Mouse (Mus musculus) embryonic facial prominence, embryonic 10.5 days (tissue): ENCODE results near the gene Hspb7. TPM values are rescaled to one million over a fixed set of nuclear protein-coding genes. Genes with fewer than 3 reads are reported as not detected.
A peak's percentile ranks its signal among the peaks of the same experiment; 100 is the strongest.

Experiments used
- DNase-seq: peaks from one replicate; pipeline ENCODE4 v3.0.0-alpha.2; 2017; ENCODE audit warnings: low spot score
- H3K27ac ChIP-seq: fragments of 300-500 bp; sonication (generic); replicated peaks from 2 replicates; pipeline ENCODE4 v1.5.1; 2016; ENCODE audit warnings: mild to moderate bottlenecking
- H3K27me3 ChIP-seq: fragments of 300-500 bp; sonication (generic); replicated peaks from 2 replicates; pipeline ENCODE4 v1.6.1; 2016; ENCODE audit warnings: low read depth, mild to moderate bottlenecking; ENCODE audit not compliant: poor library complexity, severe bottlenecking
- H3K36me3 ChIP-seq: fragments of 300-500 bp; sonication (generic); replicated peaks from 2 replicates; pipeline ENCODE4 v1.6.1; 2016; ENCODE audit warnings: mild to moderate bottlenecking, moderate library complexity
- H3K4me1 ChIP-seq: fragments of 300-500 bp; sonication (generic); 2 replicates; pipeline ENCODE4 v1.6.1; 2016
- H3K4me3 ChIP-seq: fragments of 300-500 bp; sonication (generic); 2 replicates; pipeline ENCODE4 v1.5.1; 2016; ENCODE audit warnings: mild to moderate bottlenecking, moderate library complexity
- H3K9me3 ChIP-seq: fragments of 300-500 bp; sonication (generic); 2 replicates; pipeline ENCODE4 v1.6.1; 2016; ENCODE audit warnings: mild to moderate bottlenecking
- WGBS: fragments of 180-500 bp; shearing (Covaris S2); methylation state at CpG from one replicate; pipeline ENCODE4 v1.1.7; 2016; 5-methylcytosine and 5-hydroxymethylcytosine counted together
- polyA plus RNA-seq: library from polyadenylated mRNA; unstranded; fragments of >200 nt; fragmentation: Nextera tagmentation; extraction: Ambion mirVana; gene quantifications from 2 replicates; pipeline ENCODE4 v1.2.1, GENCODE M21; 2016

Hspb7 gene
- polyA plus RNA-seq, 1 experiment from 2014 or later: not detected

DNA sequence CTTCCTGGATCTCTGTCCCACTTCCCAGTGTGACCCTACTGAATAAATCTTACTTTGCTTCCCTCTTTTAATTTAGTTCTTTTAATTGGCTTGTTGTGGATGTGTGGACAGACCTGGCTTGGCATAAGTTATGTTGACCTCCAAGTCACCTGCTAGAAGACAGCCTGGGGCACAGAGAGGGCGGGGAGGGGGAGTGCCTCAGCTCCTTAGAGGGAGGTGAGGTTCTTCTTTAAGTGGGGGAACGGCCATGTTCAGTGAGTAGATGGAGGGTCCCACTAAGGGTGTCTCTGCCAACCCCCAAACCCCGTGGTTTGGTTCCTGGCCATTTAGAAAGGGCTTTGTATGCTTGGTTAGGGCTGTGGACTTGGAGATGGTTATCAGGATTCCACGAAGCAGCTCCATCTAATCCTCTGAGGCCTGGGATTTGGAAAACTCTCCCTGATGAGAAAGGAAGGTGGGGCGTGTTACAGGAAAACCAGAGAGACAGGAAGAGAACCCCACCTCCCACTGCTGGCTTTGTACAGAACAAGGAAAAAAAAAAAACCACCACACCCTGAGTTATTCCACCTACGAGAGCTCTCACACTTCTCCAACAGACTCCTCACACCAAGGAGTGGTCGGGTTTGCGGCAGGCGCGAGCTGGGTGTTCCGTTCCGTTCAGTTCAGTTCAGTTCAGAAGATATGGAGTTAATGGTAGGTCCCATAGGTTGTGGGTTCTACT is 18.7 kb downstream of the Hspb7 start:
- Histone ChIP-seq H3K4me1 (peaks cover 12% of the 10 kb centered on the region), H3K36me3 (no peaks in the 10 kb centered on the region), H3K27me3 (no peaks in the 10 kb centered on the region), H3K9me3 (no peaks in the 10 kb centered on the region), H3K27ac (no peak overlapping the region), H3K4me3 (no peak overlapping the region)
- 87% methylated on average over 12 of the region's 12 CpGs for WGBS
- no peak for DNase-seq

DNA sequence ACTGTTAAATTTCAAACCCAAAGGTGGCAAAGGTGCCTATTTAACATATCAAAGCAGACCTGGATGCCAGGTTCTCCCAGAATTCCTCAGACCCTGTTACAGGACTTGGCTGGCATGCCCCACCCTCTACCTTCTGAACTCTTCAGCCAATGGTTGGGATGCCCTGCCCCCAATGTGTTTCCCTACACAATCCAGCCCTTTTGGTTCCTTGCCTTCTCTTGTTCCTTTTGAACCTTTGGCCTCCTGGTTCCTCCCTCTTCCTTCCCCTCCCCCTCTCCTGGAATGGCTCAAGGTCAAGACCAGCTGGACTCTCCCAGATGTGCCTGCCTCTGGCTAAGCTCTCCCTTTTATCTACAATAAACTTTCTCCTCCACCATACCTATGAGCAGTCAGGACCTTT is 20.3 kb downstream of the Hspb7 start:
- no peak for DNase-seq
- H3K36me3 ChIP-seq: no peaks in the 10 kb centered on the region
- no peaks in the 10 kb centered on the region for H3K9me3 ChIP-seq
- no peaks in the 10 kb centered on the region for H3K27me3 ChIP-seq
- H3K4me1 ChIP-seq: peaks cover 20% of the 10 kb centered on the region
- no peak overlapping the region for H3K27ac ChIP-seq
- no peak overlapping the region for H3K4me3 ChIP-seq

DNA sequence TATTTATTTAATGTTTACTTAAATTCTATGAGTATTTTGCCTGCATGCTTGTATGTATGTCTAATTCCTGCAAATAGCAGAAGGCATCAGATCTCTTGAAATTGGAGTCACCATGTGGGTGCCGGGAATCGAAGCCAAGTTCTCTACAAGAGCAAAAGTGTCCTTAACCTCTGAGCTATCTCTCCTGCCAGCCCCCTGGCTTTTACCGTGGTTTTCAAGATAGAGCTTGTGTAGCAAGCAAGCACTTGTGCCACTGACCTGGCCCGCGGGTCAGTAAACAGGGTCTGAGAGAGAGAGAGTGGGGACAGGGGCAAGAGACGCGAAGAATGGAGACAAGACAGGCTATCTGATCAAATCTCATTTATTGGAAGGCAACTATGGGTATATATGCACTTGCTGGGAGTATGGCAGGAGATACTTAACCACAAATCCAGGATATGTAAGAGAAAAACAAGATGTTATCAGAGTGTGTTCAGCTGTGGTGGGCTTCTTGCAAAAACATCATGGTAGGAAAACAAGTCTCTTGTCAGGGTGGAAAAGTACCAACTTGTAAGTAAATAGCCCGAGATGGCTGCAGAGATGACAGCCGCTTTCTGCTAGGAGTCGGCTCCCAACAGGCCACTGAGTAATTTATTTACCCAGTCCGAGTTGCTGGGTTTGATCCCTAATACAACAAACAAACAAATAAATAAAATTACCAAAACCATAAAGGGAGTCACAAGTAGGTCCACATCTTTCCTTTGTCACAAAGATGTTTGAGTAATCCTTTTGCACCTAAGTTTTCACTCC is 23.3 kb downstream of the Hspb7 start:
- no peaks in the 10 kb centered on the region for H3K9me3 ChIP-seq
- H3K27ac ChIP-seq: peak overlapping the region; percentile 99

DNA sequence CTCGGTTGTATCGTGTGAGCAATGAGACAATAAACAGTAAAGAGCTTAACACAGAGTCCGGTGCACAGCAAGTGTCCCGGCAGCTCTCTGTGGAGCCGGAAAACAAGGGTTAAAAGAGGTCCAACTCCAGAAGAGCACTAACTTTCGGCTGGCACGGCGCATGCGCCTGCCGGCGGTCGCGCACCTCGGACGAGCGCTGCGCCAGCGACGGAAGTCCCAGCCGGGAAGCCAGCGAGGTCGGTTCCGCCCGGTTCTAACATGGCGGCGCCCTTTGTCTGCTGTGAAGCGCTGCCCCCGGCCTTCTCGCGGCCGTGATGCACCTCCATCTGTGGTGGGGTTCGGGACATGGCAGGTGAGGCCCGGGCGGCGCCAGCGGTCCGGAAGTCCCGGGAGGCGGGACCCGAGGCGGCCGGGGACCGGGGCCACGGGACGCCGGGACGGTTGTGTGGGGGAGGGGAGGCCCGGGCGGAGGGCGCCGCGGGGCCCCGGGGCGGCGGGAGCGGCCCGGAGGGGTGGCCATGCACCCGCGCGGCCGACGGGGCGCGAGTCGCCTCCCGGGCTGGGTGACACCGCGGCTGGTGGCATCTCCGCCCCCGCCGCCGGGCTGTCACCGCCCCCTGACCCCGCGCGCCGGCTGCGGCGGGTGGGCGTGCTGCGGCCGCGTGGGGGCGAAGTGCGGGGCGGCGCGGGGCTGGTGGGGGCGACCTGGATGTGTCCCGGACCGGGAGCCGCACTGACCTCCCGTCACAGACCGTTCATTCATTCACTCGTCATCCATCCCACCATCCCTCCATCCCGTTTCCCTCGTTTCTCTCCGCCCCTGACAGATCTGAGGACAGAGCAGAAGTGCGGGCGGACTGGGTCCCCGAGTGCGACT is 24.1 kb downstream of the Hspb7 start, which contains the start of gene Zbtb17:
Zbtb17 (plus strand) TSS at position 204 of the 877 bp plus-strand sequence.
- H3K36me3 ChIP-seq: peaks cover 36% of the 10 kb centered on the region
- H3K4me1 ChIP-seq: peaks cover 25% of the 10 kb centered on the region
- H3K27ac ChIP-seq: peak within 1 kb of the TSS; percentile 99
- H3K9me3 ChIP-seq: no peaks in the 10 kb centered on the region
- DNase-seq: peak; percentile 94
- no peaks in the 10 kb centered on the region for H3K27me3 ChIP-seq
- H3K4me3 ChIP-seq: peak within 1 kb of the TSS; percentile 95
- 1% methylated on average over 101 of the region's 102 CpGs for WGBS

More for the DNA sequence above, 23.3 kb downstream of the Hspb7 start:
- Histone ChIP-seq H3K36me3 (peaks cover 27% of the 10 kb centered on the region), H3K4me3 (peak overlapping the region; percentile 95), H3K4me1 (peaks cover 25% of the 10 kb centered on the region), H3K27me3 (no peaks in the 10 kb centered on the region)
- WGBS: 50% methylated on average over 11 of the region's 11 CpGs
- DNase-seq: no peak

DNA sequence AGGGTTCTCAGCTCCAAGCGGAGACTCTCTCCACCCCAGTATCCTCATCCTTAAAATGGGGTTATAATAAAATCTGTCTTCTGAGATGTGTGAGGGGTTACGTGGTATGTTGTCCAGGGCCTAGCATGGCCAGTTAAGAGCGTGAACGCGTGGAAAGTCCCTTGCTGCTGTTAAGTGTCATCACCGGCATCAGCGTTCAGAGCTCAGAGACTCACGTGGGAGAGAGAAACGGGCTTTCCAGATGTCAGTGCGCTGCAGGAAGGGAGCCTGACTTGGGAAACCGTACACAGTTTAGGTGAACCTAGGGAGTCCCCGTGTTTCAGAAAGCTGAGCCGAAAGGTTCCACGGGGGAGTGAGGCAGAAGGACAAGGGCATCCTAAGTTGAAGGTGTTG is 24.7 kb downstream of the Hspb7 start:
- Histone ChIP-seq H3K36me3 (peaks cover 42% of the 10 kb centered on the region), H3K9me3 (no peaks in the 10 kb centered on the region), H3K4me3 (peak overlapping the region; percentile 95), H3K27ac (peak overlapping the region; percentile 99), H3K4me1 (peaks cover 25% of the 10 kb centered on the region), H3K27me3 (no peaks in the 10 kb centered on the region)
- WGBS: 18% methylated on average over 14 of the region's 14 CpGs
- no peak for DNase-seq

DNA sequence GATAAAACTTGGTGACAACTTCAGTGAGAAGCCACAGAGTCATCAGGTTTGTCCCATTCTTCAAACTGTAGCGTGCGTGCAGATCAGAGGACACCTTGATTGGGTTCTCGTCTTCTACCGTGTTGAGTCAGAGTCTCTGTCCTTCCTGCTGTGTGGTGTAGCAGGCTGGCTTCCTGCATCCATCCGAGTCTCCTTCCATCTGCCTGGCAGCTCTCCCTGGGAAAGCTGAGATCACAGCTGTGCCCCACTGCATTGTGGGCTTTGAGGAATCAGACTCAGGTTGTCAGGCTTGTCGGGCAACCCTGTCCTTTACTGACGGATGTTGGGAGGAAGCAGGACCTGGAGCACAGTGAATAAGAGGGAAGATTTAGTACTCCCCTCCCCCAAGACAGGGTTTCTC is 25.6 kb downstream of the Hspb7 start:
- no peaks in the 10 kb centered on the region for H3K27me3 ChIP-seq
- 77% methylated on average over 7 of the region's 7 CpGs for WGBS
- peak overlapping the region; percentile 95; the same call in 1 of the 2 replicates for H3K4me3 ChIP-seq
- no peaks in the 10 kb centered on the region for H3K9me3 ChIP-seq
- peaks cover 21% of the 10 kb centered on the region for H3K4me1 ChIP-seq
- peaks cover 51% of the 10 kb centered on the region for H3K36me3 ChIP-seq
- DNase-seq: no peak
- H3K27ac ChIP-seq: no peak overlapping the region

DNA sequence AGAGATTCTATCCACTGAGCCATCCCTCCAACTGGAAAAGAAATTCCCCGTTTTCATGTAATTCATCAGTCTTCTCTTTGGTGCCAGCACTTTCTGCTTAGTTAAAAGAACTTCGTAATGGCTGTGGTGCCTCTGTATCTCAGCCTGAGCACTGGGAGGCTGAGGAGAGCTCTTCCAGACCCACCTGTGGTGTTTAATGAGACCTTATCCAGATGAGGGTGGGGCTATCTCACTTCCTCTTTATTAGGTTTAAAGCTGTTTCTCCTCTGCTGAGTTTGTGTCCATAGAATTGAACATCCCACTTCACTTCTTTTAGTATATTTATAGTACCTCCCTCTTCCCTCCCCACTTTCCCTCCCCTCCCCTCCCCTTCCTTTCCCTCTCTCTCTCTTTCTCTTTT is 30.7 kb downstream of the Hspb7 start:
- no peak overlapping the region for H3K27ac ChIP-seq
- no peak overlapping the region for H3K4me3 ChIP-seq
- H3K9me3 ChIP-seq: no peaks in the 10 kb centered on the region
- peaks cover 95% of the 10 kb centered on the region for H3K36me3 ChIP-seq
- H3K27me3 ChIP-seq: no peaks in the 10 kb centered on the region
- WGBS: 88% methylated on average over 2 of the region's 2 CpGs
- DNase-seq: no peak
- H3K4me1 ChIP-seq: peaks cover 16% of the 10 kb centered on the region

DNA sequence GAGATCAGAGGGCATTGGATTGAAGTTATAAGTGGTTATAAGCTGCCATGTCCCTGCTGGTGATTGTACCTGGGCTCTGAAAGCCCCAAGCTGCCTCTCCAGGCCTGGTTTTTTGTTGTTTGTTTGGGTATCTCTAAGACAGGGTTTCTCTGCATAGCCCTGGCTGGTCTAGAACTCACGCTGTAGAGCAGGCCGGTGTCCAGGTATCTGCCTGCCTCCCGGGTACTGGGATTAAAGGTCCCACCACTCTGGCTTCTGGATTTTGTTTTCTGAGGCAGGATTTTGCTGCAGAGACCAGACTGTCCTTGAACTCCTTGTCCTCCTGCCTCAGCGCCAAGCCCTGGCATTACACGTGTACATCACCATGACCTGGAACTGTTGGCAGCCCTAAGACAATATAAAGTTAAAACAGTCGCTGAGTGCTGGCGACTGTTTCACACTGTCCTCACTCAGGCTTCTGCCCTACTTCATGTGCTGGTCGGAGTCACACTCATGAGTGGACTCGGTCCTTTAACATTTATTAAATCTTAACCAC is 31.4 kb downstream of the Hspb7 start:
- 94% methylated on average over 9 of the region's 9 CpGs for WGBS
- Histone ChIP-seq H3K4me3 (no peak overlapping the region), H3K36me3 (peaks cover 94% of the 10 kb centered on the region), H3K4me1 (peaks cover 14% of the 10 kb centered on the region), H3K27ac (no peak overlapping the region), H3K9me3 (no peaks in the 10 kb centered on the region), H3K27me3 (no peaks in the 10 kb centered on the region)
- no peak for DNase-seq

DNA sequence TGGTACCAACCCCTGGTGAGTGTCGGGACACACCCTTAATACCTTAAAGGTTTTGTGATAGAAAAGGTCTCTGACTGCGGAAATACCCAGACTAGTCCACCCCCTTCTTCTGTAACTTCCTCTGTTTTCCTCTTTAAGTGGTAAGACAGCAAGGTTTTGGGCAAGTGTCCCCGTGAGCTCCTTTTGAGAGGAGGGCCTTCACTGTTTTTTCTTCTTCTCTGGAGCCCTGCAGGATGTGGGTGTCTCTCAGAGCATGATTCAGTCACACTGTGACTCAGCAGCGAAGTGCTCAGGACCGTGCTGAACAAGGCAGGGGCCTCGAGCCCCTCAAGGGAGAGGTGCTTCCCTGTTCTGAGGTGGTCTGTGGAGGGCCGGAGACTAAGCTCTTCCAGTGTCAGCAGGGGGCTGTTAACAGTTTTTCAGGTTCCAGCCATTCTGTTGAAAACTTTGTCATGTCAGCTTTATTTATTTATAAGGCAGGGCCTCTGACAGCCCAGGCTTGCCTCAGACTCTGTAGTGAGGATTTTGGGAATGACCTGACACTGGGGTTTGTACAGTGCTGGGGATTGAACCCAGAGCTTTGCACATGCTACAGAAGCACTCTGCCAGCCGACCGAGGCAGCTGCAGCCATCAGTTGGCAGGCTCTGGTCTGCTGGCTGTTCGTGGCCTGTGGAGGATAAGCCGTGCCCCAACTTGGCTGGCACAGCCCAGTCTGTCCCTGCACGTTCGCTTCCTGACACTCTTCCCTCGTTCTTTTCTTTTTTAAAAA is 34.2 kb downstream of the Hspb7 start:
- H3K4me3 ChIP-seq: no peak overlapping the region
- no peaks in the 10 kb centered on the region for H3K27me3 ChIP-seq
- WGBS: 84% methylated on average over 14 of the region's 14 CpGs
- DNase-seq: no peak
- no peaks in the 10 kb centered on the region for H3K9me3 ChIP-seq
- peaks cover 75% of the 10 kb centered on the region for H3K36me3 ChIP-seq
- H3K27ac ChIP-seq: no peak overlapping the region
- peaks cover 36% of the 10 kb centered on the region for H3K4me1 ChIP-seq

DNA sequence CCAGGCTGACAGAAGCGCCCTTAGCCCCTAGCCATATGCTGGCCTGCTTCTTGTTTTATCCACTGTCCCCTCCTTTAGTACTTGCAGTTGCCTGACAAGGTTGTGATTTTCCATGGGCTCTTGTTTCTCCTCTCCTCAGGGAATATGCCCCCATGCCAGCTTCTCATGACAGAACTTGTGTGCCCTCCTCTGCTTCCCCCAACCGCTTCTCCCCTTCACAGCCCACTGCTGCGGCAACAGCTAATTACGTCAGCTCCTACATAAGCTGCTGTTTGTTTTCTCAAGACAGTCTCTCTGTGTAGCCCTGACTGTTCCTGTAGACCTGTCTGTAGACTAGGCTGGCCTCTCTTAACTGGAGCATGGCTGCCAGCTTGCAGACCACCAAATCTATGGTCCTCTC is 34.9 kb downstream of the Hspb7 start:
- WGBS: 77% methylated on average over 4 of the region's 4 CpGs
- DNase-seq: no peak
- Histone ChIP-seq H3K9me3 (no peaks in the 10 kb centered on the region), H3K36me3 (peaks cover 75% of the 10 kb centered on the region), H3K27ac (no peak overlapping the region), H3K4me1 (peaks cover 36% of the 10 kb centered on the region), H3K4me3 (no peak overlapping the region), H3K27me3 (no peaks in the 10 kb centered on the region)

DNA sequence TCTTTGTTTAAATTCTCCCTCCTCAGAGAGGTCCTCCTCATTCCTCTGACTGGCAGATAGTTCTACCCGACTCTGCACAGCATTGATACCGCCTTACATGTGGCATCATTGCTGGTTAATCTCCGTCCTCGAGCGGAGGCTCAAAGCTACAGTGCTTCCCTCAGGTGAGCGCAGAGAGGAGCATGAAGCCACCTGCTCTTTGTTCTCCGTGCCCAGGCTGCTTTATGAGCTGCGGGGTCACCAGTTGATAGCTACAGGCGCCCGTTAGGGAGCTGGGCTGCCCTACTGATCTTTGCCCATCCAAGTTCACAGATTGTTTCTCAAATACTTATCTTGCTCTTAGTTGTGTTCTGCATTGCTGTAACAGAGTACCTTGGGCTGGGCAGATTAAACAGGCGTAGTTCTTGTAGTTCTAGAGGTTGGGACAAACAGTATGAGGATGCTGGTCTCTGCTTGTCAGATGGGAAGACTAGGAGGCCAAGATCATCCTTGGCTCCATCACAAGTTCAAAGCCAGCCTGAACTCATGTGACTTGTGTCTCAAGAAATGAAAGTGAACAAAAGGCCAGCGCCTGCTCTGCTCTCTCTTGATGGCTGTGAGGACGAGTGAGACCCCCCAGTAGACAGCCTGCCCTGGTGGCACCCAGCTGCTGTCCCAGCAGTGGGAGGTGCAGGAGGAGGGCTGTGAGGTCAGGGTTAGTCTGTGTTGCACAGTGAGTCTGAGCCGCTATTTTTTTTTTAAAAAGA is 35.8 kb downstream of the Hspb7 start:
- no peaks in the 10 kb centered on the region for H3K27me3 ChIP-seq
- H3K36me3 ChIP-seq: peaks cover 74% of the 10 kb centered on the region
- 93% methylated on average over 14 of the region's 14 CpGs for WGBS
- H3K9me3 ChIP-seq: no peaks in the 10 kb centered on the region
- no peak overlapping the region for H3K27ac ChIP-seq
- no peak overlapping the region for H3K4me3 ChIP-seq
- peaks cover 38% of the 10 kb centered on the region for H3K4me1 ChIP-seq
- no peak for DNase-seq
